Mouse (Mus musculus) CH12.LX (cell line): ENCODE data around the gene Ndufa4l2.

Experiments
- GABPA ChIP-seq: IDR thresholded peaks from 2 replicates; pipeline ENCODE4 v1.6.1; 2012; ENCODE audit warnings: low read depth, low read length, improper control_type of control experiment, inconsistent platforms; ENCODE audit not compliant: insufficient replicate concordance
- MAZ ChIP-seq: IDR thresholded peaks from 2 replicates; pipeline ENCODE4 v1.6.1; 2012; ENCODE audit warnings: low read depth, mild to moderate bottlenecking, inconsistent platforms, low read length, improper control_type of control experiment, moderate library complexity
- POLR2A ChIP-seq: IDR thresholded peaks from 2 replicates; pipeline ENCODE4 v1.6.1; 2011; ENCODE audit warnings: low read depth, mild to moderate bottlenecking, improper control_type of control experiment, low read length
- ZNF384 ChIP-seq: IDR thresholded peaks from 2 replicates; pipeline ENCODE4 v1.6.1; 2012; ENCODE audit warnings: low read depth, low read length, improper control_type of control experiment, inconsistent platforms

DNA sequence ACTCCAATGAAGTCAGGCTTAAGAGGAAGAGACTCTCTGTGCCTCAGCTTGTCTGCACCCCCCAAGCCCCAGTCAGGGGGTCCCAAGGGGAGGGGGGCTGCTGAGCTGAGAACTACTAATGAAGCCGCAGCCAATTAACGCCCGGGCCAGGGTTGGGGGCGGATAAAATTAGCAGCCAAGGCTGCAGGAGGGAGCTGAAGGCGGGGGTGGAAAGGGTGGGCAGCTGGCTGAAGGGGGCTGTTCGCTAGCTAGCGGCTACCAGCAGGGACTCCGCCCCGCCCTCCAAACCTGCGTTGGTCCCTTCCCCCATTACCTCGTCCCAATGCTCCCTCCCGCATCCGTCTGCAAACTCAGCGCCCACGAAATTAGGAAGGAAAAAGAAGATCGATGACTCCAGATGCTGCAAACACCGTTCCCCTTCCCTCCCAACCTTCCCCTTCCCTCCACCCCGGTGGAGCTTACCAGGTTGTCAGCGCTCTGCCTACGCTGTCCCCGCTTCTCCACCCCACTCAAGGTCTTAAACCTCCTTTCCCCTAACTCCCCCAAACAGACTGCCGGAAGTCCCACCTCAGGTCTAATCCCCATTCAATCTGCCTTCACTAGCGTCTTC, 10.0 kb downstream of the Ndufa4l2 start:
- no peak for TF ChIP-seq ZNF384
- no peak for TF ChIP-seq GABPA
- no peak for TF ChIP-seq MAZ
- TF ChIP-seq POLR2A, result no peak
